Mouse (Mus musculus) ES-E14 (cell line): ENCODE measurements at regions not wholly inside any gene's neighbourhood (a gene's known extent, or its start where the extent isn't known, plus 50 kb on each side); places are given as distances from the start of the nearest gene placed in this dataset.

Experiments used
- ZC3H11A ChIP-seq: IDR thresholded peaks from 2 replicates; pipeline ENCODE4 v1.6.1; 2012; ENCODE audit warnings: low read depth, mild to moderate bottlenecking, inconsistent platforms, low read length, borderline replicate concordance
- ZNF384 ChIP-seq: IDR thresholded peaks from 2 replicates; pipeline ENCODE4 v1.6.1; 2012; ENCODE audit warnings: low read depth, low read length, inconsistent platforms

- TF ChIP-seq ZC3H11A: no peak
- no peak for TF ChIP-seq ZNF384
Measured at GRCm38 (mm10) chr15:59772595-59772994, 243.8 kb downstream of the 4933412E24Rik start.
